Mouse (Mus musculus) liver, embryonic 14.5 days (tissue): ENCODE results near the gene Mta3.

ENCODE experiments used
- CTCF ChIP-seq: IDR thresholded peaks from 2 replicates; pipeline ENCODE4 v1.5.1; 2016; ENCODE audit warnings: antibody characterized with exemption, low read depth, control low read depth
- EP300 ChIP-seq: IDR thresholded peaks from 2 replicates; pipeline ENCODE4 v1.6.1; 2016; ENCODE audit warnings: antibody characterized with exemption, low read depth

GRCm38 (mm10) chr17:83727707-83728106 is 21.7 kb downstream of the Mta3 start:
- TF ChIP-seq CTCF (no peak), EP300 (no peak)
